Mouse (Mus musculus): ENCODE measurements at regions not wholly inside any gene's neighbourhood (a gene's known extent, or its start where the extent isn't known, plus 50 kb on each side); places are given as distances from the start of the nearest gene placed in this dataset.
"Not testable (repeated sequence)": the region's sequence is repeated elsewhere in the genome, so short reads cannot be mapped to it uniquely, and the experiment has no call there.

GRCm38 (mm10) chr6:67839486-67839885 is 303.9 kb upstream of the Tacstd2 start:
- TF ChIP-seq CTCF (IDR thresholded peaks at IDR 0.05; ENCODE audit: low read depth); EP300 (optimal IDR thresholded peaks at IDR 0.05): not testable (repeated sequence)

Data from stomach, postnatal 0 days (tissue).